Mouse (Mus musculus): Measurements from ENCODE around the gene Tbc1d22a. TPM values are rescaled to one million over a fixed set of nuclear protein-coding genes. Genes with fewer than 3 reads are reported as not detected.

Gene Tbc1d22a
- polyA plus RNA-seq, 1 experiment = not detected

GRCm38 (mm10) chr15:86478685-86479502 lies 264.6 kb downstream of the Tbc1d22a start:
- no peak overlapping the region for H3K4me3 ChIP-seq (ENCODE audit: insufficient read depth, low read depth, low read length)
- peaks cover 37% of the 10 kb centered on the region for H3K4me1 ChIP-seq (ENCODE audit: control insufficient read depth, insufficient read depth, low read length)
- WGBS = 79% methylated on average over 13 of the region's 13 CpGs
- TF ChIP-seq POLR2A (IDR thresholded peaks at IDR 0.05; ENCODE audit: insufficient read depth, low read depth, low read length) (no peak), CTCF (IDR thresholded peaks at IDR 0.05; ENCODE audit: insufficient read depth, low read depth, low read length) (no peak)
- H3K27ac ChIP-seq (ENCODE audit: insufficient read depth, low read depth, low read length) = no peak overlapping the region

- peaks cover 52% of the 10 kb centered on the region for H3K4me1 ChIP-seq (ENCODE audit: control insufficient read depth, insufficient read depth, low read length)
- whole genome bisulfite sequencing = 85% methylated on average over 5 of the region's 5 CpGs
- H3K27ac ChIP-seq (ENCODE audit: insufficient read depth, low read depth, low read length) = no peak overlapping the region
- H3K4me3 ChIP-seq (ENCODE audit: insufficient read depth, low read depth, low read length) = no peak overlapping the region
- TF ChIP-seq CTCF (IDR thresholded peaks at IDR 0.05; ENCODE audit: insufficient read depth, low read depth, low read length) (no peak), POLR2A (IDR thresholded peaks at IDR 0.05; ENCODE audit: insufficient read depth, low read depth, low read length) (no peak)
These were observed 268.1 kb downstream of the Tbc1d22a start for GRCm38 (mm10) chr15:86482362-86482761.

GRCm38 (mm10) chr15:86485815-86486214 lies 271.6 kb downstream of the Tbc1d22a start:
- Histone ChIP-seq H3K4me1 (ENCODE audit: control insufficient read depth, insufficient read depth, low read length) (peaks cover 42% of the 10 kb centered on the region), H3K4me3 (ENCODE audit: insufficient read depth, low read depth, low read length) (no peak overlapping the region), H3K27ac (ENCODE audit: insufficient read depth, low read depth, low read length) (no peak overlapping the region)
- TF ChIP-seq POLR2A (IDR thresholded peaks at IDR 0.05; ENCODE audit: insufficient read depth, low read depth, low read length) (no peak), CTCF (IDR thresholded peaks at IDR 0.05; ENCODE audit: insufficient read depth, low read depth, low read length) (no peak)
- 84% methylated on average over 6 of the region's 6 CpGs for WGBS

GRCm38 (mm10) chr15:86487359-86487758 lies 273.1 kb downstream of the Tbc1d22a start:
- WGBS = 59% methylated on average over 5 of the region's 5 CpGs
- TF ChIP-seq CTCF (IDR thresholded peaks at IDR 0.05; ENCODE audit: insufficient read depth, low read depth, low read length) (no peak), POLR2A (IDR thresholded peaks at IDR 0.05; ENCODE audit: insufficient read depth, low read depth, low read length) (no peak)
- Histone ChIP-seq H3K27ac (ENCODE audit: insufficient read depth, low read depth, low read length) (no peak overlapping the region; the same call in 1 of the 2 replicates), H3K4me3 (ENCODE audit: insufficient read depth, low read depth, low read length) (no peak overlapping the region), H3K4me1 (ENCODE audit: control insufficient read depth, insufficient read depth, low read length) (peaks cover 31% of the 10 kb centered on the region)

GRCm38 (mm10) chr15:86491434-86492099 lies 277.3 kb downstream of the Tbc1d22a start:
- TF ChIP-seq POLR2A (IDR thresholded peaks at IDR 0.05; ENCODE audit: insufficient read depth, low read depth, low read length) (no peak), CTCF (IDR thresholded peaks at IDR 0.05; ENCODE audit: insufficient read depth, low read depth, low read length) (no peak)
- 95% methylated on average over 12 of the region's 12 CpGs for WGBS
- no peak overlapping the region for H3K4me3 ChIP-seq (ENCODE audit: insufficient read depth, low read depth, low read length)
- no peak overlapping the region for H3K27ac ChIP-seq (ENCODE audit: insufficient read depth, low read depth, low read length)
- H3K4me1 ChIP-seq (ENCODE audit: control insufficient read depth, insufficient read depth, low read length) = peaks cover 11% of the 10 kb centered on the region

- TF ChIP-seq POLR2A (IDR thresholded peaks at IDR 0.05; ENCODE audit: insufficient read depth, low read depth, low read length) = no peak
- TF ChIP-seq CTCF (IDR thresholded peaks at IDR 0.05; ENCODE audit: insufficient read depth, low read depth, low read length) = no peak
- no peak overlapping the region for H3K27ac ChIP-seq (ENCODE audit: insufficient read depth, low read depth, low read length)
- H3K4me3 ChIP-seq (ENCODE audit: insufficient read depth, low read depth, low read length) = no peak overlapping the region
- 92% methylated on average over 5 of the region's 5 CpGs for WGBS
- H3K4me1 ChIP-seq (ENCODE audit: control insufficient read depth, insufficient read depth, low read length) = peaks cover 3% of the 10 kb centered on the region; the same call in 1 of the 2 replicates
These were observed 278.4 kb downstream of the Tbc1d22a start for GRCm38 (mm10) chr15:86492636-86493035.

GRCm38 (mm10) chr15:86496209-86496608 lies 281.9 kb downstream of the Tbc1d22a start:
- Histone ChIP-seq H3K4me1 (ENCODE audit: control insufficient read depth, insufficient read depth, low read length) (no peaks in the 10 kb centered on the region), H3K27ac (ENCODE audit: insufficient read depth, low read depth, low read length) (no peak overlapping the region), H3K4me3 (ENCODE audit: insufficient read depth, low read depth, low read length) (no peak overlapping the region)
- no peak for TF ChIP-seq CTCF (IDR thresholded peaks at IDR 0.05; ENCODE audit: insufficient read depth, low read depth, low read length)
- TF ChIP-seq POLR2A (IDR thresholded peaks at IDR 0.05; ENCODE audit: insufficient read depth, low read depth, low read length) = no peak
- 93% methylated on average over 4 of the region's 4 CpGs for WGBS

- 97% methylated on average over 7 of the region's 7 CpGs for WGBS
- Histone ChIP-seq H3K27ac (ENCODE audit: insufficient read depth, low read depth, low read length) (no peak overlapping the region), H3K4me3 (ENCODE audit: insufficient read depth, low read depth, low read length) (no peak overlapping the region), H3K4me1 (ENCODE audit: control insufficient read depth, insufficient read depth, low read length) (no peaks in the 10 kb centered on the region)
- TF ChIP-seq POLR2A (IDR thresholded peaks at IDR 0.05; ENCODE audit: insufficient read depth, low read depth, low read length) = no peak
- TF ChIP-seq CTCF (IDR thresholded peaks at IDR 0.05; ENCODE audit: insufficient read depth, low read depth, low read length) = no peak
These were observed 282.4 kb downstream of the Tbc1d22a start for GRCm38 (mm10) chr15:86496646-86497045.

- Histone ChIP-seq H3K4me1 (ENCODE audit: control insufficient read depth, insufficient read depth, low read length) (no peaks in the 10 kb centered on the region), H3K4me3 (ENCODE audit: insufficient read depth, low read depth, low read length) (no peak overlapping the region), H3K27ac (ENCODE audit: insufficient read depth, low read depth, low read length) (no peak overlapping the region)
- TF ChIP-seq POLR2A (IDR thresholded peaks at IDR 0.05; ENCODE audit: insufficient read depth, low read depth, low read length) (no peak), CTCF (IDR thresholded peaks at IDR 0.05; ENCODE audit: insufficient read depth, low read depth, low read length) (no peak)
These were observed 286.3 kb downstream of the Tbc1d22a start for GRCm38 (mm10) chr15:86500536-86500935.

All from olfactory bulb, adult 2 months (tissue).